Mouse (Mus musculus) urinary bladder, postnatal 10 days (tissue): ENCODE data around the gene Olfr1418.
A peak's percentile ranks its signal among the peaks of the same experiment; 100 is the strongest.
"Not testable (repeated sequence)": the region's sequence is repeated elsewhere in the genome, so short reads cannot be mapped to it uniquely, and the experiment has no call there.

ENCODE experiments used
- DNase-seq: peaks from one replicate; pipeline ENCODE4 v3.0.0; 2022; ENCODE audit warnings: low spot score

Olfr1418 gene

DNA sequence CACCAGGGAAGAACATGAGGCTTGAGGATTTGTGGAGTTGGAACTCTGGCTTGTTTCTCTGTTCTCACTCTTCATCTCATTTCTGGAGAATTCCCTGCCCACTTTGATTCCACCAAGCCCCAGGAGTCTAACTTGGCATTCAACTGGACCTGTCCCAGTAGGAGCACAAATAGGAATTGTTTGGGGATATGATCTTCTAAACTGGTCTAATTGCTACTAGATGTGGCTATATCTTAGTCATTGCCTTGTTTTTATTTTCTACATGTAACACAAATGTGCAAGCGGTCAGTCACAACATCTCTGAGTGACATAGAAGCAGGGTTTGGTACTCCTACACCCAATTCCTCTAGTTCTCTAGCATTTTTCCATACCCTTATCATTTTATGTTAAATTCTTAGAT, at the start of gene Olfr1418:
Gene Olfr1418, minus strand, starts transcription at position 101 of the 400 bp plus-strand sequence.
- DNase-seq = no peak

DNA sequence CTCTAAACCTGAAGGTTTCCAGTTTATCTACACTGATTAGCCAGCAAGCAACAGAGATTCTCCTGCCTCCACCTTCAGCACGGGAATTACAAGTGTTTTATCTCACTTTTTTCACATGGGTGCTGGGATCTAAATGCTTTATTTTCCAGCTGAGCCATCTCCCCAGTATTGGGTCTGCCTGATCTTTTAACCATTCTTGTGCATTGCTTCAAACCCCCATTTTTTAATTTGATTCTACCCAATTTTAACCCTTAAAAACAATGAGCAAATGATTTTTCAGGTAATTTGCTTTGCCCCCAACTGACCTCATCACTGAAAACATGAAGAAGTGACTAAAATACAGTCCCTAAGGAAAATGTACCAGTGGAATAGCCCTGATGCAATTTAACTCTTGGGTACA, 25.4 kb upstream of the Olfr1418 start, which contains the start of gene Olfr1420:
Gene Olfr1420, plus strand, starts transcription at position 301 of the 400 bp plus-strand sequence.
- DNase-seq = no peak

DNA sequence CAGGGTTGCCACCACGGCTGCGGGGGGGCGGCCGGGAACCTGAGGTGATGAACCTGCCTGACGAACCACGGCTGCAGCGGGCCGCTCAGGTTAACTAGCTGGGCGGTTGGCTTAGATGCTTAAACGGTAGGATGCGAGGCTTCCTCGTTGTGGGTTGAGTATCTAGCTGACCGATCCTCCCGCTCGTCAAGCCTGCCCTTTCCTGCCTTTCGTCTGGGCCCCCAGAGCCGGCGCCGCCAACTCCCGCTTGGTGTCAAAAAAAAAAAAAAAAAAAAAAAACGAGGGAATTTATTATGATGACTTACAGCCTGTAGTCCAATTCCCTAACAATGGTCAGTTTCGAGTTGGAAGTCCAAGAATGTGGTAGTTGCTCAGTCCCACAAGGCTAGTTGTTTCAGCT, 17.5 kb upstream of the Olfr1418 start:
- DNase-seq = not testable (repeated sequence)

DNA sequence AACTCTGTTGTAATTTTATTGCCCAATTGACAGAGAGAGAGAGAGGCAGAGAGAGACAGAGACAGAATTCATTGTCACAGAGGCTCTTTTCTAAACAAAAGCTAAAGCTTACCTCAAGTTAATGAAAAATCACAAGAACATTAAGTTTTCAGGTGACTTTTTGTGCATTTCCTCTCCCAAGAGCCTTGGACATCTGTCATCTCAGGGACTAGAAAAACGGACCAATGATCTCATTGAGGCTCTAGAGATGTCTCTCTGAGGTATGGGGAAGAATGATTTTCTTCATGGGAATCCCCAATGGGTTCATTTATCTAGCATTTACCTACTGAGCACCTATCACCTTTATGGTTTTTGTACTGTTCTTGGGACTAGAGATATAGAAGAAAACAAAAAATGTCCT, 14.1 kb upstream of the Olfr1418 start, which contains the start of gene Olfr1419:
Gene Olfr1419, minus strand, starts transcription at position 101 of the 400 bp plus-strand sequence.
- DNase-seq = no peak

DNA sequence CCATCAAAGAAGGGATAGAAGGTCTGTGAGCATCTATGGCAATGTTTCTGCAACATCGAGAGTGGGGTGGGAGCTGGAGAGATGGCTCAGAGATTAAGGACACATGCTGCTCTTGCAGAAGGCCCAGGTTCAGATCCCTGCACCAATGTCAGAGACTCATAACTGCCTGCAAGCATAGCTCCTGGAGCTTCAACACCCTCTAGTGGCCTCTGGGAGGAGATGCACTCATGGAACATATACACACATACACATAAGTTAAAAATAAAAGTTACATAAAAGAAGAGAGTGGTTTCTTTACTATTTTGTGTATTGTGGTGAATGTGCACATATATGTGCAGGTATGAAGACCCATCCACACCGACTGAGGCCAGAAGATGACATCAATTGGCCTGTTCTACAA, 7.0 kb upstream of the Olfr1418 start:
- no peak for DNase-seq

DNA sequence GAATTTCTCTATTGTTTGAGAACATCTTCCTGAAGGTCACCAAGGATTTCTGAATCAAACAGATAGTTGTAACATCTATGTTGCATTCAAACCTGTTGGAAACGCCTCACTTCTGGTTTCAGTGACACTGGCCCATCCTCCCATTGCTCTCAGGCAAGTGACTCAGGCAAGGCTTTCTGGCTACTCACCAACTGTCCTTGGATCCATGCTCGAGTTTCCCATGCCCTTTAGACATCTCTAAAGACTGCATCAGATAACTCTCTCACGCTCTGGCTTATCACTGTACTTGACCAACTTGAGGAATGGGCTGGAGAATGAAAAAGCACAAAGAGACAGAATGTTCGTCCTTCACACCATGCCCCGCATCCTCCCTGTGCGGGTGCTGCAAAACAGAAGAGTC, 4.4 kb downstream of the Olfr1418 start:
- DNase-seq = no peak

DNA sequence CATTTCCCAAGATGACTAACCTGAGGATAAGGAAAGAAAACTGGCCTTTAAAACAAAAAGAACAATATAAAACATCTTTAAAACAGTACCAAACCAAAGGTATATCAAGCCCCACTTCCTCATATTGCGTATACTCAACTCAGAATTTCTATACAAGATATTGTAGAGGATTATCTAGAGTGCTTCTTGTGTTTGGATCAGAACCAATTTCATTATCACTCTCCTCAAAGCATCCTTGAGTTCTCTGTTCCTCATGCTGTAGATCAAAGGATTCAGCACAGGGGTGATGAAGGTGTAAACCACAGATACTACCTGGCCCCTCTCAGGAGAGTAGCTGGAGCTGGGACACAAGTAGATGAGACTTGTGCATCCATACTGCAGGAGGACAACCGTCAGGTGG, 6.0 kb downstream of the Olfr1418 start:
- DNase-seq = no peak

DNA sequence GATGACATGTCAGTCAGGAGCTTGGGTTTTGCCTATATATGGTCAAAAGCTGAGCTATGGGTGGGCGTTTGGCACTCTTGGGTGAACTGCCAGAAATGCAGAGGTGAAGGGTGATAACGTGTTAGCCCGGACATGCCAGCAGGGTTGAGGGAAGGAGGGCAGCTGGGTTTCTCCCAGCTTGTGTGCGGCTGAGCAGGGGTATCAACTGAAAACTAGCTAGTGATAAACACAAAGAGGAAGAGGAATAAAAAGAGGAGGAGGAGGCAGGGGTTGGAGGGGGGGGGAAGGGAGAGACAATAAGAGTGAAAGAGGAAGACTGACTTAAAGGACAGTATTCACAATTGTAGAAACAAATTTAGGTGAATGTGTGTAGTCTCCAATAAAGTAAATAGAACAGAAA, 8.2 kb downstream of the Olfr1418 start:
- DNase-seq = no peak

DNA sequence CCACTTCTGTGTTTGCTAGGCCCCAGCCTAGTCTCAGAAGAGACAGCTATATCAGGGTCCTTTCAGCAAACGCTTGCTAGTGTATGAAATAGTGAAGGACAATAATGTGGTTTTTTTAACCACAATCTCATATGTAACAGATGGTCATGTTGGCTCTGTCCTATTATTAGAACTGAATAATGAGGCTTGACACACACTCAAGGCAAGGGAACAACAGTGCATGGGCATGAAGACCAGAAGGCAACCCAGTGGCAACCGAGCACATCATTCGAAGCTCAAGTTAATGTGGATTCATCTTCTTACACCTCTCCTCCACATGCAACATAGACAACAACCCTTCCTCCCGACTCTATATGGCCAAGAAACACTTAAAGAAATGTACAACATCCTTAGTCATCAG, 14.5 kb downstream of the Olfr1418 start:
- no peak for DNase-seq

DNA sequence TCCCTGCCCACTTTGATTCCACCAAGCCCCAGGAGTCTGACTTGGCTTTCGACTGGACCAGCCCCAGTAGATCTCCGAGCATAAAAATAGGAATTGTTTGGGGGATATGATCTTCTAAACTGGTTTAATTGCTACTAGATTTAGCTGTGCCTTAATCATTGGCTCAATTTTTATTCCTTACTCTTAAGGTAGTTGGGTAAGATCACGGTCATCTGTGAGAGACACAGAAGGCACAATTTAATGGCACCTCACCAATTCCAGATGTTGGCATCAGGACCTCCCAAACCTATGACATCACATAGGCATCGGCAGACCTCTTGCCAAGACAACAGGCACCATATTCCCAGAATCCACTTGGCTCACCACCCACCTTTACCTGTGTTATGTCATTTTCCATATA, 21.7 kb downstream of the Olfr1418 start, which contains the start of gene Olfr1417:
Gene Olfr1417, minus strand, starts transcription at position 101 of the 400 bp plus-strand sequence.
- no peak for DNase-seq

DNA sequence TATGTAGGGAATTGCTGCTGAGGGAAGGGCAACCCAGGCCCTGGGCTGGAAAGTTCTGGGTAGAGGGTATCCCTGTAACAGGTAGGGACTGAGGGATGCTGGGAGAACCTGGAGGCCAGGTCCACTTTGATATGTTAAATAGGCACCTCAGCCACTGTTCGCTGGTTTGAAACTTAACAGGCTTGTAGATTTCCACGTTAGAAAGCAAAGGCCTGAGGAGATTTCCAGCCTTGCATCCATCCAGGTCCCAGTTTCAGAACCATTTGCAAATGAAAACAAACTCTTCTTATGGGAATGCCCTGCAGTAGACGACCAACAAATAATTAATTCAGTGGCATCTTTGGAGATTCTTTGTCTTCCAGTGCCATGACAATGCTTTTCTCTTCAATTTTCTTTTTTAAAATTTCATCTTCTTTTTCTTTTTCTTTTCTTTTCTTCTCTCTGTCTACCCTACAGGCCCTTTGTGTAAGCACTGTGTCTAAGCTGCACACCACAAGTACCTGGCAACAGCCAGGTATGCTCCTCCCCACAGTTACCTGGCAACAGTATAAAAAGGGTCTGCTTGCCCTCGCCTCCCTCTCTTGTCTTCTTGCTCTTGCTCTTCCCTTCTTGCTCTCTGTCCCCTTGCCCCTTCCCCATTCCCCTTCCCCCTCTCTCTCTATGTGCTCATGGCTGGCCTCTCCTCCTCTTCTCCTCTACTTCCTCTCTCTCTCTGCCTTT, 37.4 kb downstream of the Olfr1418 start:
- DNase-seq = no peak

DNA sequence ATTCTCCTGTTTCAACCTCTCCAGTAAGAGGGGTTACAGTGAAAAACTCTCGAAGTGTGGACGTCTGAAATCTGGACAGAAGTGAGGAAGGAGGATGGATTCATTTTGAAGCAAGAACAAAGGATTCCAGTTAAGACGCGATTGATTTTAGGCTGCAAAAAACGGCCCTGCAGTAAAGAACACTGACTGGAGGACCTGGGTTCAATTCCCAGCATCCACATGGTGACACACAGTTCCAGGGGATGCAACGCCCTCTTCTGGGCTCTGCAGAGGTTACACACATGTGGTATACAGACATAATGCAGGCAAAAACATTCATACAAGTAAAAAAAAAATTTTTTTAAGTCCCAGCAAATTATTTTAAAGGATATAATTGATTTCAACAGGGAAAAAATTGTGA, 40.7 kb downstream of the Olfr1418 start:
- DNase-seq = no peak

DNA sequence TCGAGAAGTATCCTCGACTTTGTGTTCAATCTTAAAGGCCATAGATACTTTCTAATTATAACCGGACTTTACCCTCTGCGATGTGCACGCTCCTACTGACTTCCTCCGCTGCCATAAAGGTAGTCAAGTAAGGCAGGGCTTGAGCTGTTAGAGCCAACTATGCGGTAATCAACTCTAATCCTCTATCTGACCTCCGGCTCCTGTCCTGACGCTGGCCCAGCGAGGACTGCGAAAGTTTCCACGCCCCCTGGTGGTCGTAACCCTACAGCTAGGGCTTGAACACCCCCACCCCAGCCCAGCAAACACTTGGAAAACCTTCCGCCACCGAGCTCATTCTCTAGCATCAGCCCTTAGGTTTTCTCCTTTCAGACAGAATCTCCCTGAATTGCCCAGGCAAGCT, 41.1 kb downstream of the Olfr1418 start:
- peak; percentile 45 for DNase-seq

DNA sequence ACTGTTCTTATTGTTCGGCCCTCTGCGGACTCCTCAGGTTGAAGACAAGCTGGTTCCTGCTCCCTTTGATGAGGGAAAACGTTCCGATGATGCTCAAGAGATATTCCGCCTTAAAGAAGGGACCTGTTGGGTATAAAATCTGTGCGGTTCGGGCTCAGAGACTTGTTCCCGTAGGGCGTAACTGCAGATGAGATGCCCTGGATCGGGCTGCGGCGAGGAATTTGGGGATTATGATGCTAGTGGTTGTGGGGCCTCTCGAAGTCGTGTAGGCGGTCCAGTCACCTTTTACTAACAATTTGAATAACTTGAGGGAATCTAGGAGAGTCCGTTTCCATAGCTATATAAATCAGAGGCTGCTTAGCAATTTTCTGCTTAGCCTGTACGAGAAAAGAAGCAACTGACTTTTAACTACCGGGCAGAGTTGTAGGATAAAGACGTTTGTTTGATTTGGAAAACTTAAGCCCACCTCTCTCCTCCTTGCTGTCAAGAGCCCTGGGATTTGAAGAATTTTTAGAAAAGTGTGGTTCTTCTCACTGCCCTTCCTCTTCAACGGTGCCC, 41.6 kb downstream of the Olfr1418 start, which contains the start of gene Stx3:
Gene Stx3, minus strand, starts transcription at position 261 of the 558 bp plus-strand sequence.
- no peak for DNase-seq

DNA sequence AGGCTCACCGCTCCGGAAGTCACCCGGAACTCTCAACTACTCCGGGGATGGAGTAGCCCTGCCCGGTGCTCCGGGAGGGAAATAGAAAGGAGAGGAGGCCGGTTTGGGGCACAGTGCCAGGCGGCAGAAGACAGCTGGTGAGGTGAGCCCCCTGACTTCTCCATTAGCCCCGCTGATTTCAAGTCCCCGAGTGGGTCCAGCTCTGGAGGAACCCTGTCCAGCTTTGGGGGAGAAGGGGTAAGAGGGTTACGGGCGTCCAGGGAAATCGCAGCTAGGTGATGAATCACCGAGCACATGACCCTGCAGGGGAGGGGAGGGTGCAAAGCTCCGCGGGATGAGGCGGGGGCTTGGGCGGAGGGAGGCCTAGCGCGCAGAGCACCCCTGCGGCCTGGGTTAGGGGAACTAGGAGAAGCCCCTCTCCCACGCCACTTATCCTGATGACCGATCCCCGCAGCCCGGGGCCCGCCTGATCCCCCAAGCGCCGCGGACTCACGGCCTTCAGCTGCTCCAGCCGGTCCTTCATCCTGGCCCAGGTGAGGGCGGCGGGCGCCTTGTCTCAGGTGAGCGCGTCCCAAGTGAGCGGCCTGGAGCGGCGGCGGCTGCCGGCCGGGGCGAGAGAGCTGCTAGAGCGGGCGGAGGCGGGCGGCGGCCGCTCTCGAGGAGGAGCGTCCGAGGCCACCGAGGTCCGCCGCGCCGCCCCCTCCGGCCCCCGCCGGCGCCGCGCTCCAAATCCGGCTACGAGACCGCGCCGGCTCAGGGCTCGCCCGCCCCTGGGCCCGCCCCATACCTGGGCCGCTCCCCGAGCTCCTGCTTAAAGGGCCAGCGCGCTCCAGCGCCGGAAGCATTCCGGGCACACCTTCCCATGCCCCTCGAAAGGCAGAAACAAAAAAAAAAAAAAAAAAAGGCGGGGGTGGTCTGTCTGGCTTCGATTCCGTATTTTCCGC, 42.4 kb downstream of the Olfr1418 start:
- no peak for DNase-seq

DNA sequence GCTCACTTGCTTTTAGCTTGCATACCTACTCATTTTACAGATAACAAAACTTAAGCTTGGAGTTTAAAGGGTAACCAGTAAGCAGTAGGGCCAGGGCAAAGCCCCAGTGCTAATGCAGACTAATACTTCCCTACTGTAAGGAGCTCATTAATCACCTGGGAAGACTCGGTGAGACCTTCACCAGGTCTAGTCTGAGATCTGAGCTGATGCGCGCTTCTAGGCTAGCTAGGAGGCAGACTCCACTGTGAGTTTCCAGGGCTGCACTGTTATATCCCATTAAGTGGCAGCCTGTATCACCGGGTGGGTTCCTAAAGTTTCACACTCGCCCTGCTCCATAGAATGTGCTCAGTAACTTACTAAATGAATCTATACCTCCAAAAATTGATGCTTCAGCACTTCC, 43.3 kb downstream of the Olfr1418 start:
- no peak for DNase-seq

DNA sequence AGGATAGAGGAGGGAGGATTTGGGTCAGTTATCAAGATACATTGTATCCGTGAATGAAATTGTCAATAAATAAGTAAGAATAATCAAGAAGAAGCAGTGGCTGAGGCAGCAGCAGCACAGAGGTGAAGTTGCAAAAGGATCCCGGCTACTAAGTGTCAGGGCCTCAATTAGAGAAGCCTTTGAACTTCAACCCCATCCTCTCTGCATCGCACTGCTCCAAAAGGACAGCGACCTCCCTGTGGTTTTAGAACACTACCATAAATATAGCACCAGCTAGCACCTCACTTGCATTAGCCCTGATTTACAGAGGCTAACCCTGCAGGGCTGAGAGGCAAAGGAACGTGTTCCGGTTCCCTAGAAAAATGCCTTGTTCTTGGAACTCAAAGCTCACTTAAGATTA, 44.2 kb downstream of the Olfr1418 start:
- no peak for DNase-seq

DNA sequence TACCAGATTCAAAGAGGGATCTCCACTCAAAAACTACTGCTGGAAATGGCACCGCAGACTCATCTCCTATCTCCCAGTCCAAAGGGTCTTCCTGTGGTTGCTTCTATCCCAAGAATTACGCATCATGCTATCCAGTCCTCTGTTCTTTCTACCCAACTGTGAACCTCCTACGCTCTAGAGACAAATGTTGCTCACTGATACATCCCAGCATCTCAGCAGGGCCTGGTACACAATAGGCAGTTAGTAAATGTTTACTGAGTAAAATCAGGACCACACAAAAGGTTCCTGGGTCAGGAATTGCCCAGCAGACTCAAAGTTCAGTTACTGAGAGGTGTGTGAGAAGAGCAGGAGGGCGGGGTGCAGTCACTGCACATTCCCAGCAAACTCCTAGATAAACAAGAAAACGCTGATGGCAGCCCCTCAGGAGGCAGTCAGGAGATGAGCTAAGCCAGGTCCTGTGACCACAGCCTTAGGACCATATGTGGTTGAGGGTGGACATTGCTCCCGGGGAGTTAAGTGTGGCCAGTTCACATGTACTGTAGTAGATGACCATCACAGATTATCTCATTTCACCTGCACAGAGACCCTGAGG, 46.0 kb downstream of the Olfr1418 start:
- DNase-seq = no peak

DNA sequence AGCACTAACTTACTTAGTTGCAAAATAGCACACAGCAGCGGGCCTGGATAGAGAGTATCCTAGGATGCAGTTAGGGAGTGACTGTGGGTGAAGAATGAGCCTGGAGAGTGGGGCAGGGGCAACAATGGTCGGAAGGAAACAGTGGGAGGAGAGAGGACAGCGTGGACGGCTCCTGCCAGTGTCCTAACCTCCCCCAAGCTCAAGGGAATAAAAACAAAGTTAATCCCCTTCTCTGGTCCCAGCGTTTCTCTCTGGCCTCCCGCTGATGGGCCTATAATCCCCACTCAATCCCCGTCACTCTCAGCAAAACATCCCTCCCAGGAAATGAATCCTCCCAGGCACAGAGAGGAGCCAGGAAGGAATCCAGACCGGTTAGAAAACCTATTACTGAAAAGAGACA, 47.2 kb downstream of the Olfr1418 start:
- no peak for DNase-seq

DNA sequence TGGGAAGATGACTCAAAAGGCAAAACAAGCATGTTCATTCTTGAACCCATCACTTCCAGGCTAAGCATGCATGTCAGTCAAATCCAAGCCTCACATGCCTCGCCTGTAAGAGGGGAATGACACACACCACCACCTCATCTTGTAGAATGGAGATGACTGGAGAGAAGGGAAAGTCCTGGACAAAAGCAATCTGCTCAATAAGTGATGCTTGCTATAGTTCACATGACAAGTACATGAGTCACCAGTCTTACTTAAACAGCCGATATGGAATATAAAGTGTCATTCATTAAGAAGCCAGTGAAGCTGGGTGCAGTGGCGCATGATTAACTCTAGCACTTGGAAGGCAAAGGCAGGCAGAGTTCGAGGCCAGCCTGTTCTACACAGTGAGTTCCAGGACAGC, 47.7 kb downstream of the Olfr1418 start:
- DNase-seq = no peak

DNA sequence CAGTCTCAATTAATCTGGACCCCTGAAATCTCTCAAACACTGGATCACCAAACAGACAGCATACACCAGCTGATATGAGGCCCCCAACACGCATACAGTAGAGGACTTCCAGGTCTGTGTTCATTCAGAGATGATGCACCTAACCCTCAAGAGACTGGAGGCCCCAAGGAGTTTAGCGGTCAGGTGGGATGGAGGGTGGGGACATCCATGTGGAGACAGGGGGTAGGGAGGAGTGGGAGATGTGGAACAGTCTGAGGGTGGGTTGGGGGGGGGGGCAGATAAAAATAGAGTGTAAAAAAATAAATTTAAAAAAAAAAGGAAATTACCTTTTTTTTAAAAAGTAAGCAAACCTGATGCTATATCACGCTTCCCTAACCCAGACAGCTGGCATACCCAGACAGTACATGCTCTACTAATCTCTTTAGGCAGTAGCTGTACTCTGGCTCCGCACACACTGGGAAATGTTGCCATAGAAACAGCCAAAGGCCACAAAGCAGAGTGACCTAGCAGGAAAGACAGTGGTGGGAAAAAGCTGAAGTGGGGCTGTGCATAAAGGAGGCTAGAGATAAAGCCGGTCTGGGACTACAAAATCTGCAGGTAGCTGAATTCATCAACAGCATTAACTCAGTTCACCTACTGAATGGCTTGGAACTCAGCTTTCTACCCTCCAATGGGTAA, 49.0 kb downstream of the Olfr1418 start:
- DNase-seq = no peak

DNA sequence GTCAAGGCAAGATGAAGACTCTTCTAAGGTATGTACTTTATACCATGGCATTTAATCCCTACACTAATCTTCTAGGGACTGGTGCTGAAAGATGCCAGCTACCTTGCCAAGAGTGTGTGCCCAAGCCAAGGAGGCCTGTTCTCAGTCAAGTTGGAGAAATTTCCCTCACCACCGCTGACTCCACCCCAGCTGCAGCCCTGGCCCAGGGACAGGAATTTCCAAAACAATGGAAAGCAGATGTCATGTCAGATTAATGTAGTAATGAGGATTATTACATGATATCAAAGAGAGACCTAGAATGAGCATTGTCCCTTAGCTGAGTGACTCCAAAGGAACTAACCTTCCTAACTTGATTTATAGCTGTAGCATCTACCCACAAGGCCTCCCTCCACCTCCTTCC, 50.0 kb downstream of the Olfr1418 start:
- no peak for DNase-seq
